Mouse (Mus musculus): Measurements from ENCODE around the gene Crabp2.
"Not testable (repeated sequence)": the region's sequence is repeated elsewhere in the genome, so short reads cannot be mapped to it uniquely, and the experiment has no call there.

Crabp2 gene

GRCm38 (mm10) chr3:87948378-87949265 is at the start of gene Crabp2:
Gene Crabp2 (plus strand): TSS chr3:87948666.
- DNase-seq = peak; percentile 86

- no peak for DNase-seq
Observed at GRCm38 (mm10) chr3:87899266-87899665, 49.2 kb upstream of the Crabp2 start.

GRCm38 (mm10) chr3:87899776-87900175 is 48.7 kb upstream of the Crabp2 start:
- DNase-seq = no peak

GRCm38 (mm10) chr3:87901036-87901624 is 47.3 kb upstream of the Crabp2 start:
- DNase-seq = no peak

- not testable (repeated sequence) for DNase-seq
Observed at GRCm38 (mm10) chr3:87901959-87902358, 46.5 kb upstream of the Crabp2 start.

GRCm38 (mm10) chr3:87903821-87904220 is 44.6 kb upstream of the Crabp2 start:
- DNase-seq = no peak

- DNase-seq = peak; percentile 100
Observed at GRCm38 (mm10) chr3:87905880-87906485, 42.5 kb upstream of the Crabp2 start, which contains the start of gene Hdgf. Gene Hdgf (plus strand): TSS chr3:87906321.

- peak; percentile 55 for DNase-seq
Observed at GRCm38 (mm10) chr3:87906601-87906980, 41.9 kb upstream of the Crabp2 start.

- DNase-seq = peak; percentile 59
Observed at GRCm38 (mm10) chr3:87906981-87907857, 41.2 kb upstream of the Crabp2 start.

- no peak for DNase-seq
Observed at GRCm38 (mm10) chr3:87907906-87908305, 40.6 kb upstream of the Crabp2 start.

GRCm38 (mm10) chr3:87909381-87909780 is 39.1 kb upstream of the Crabp2 start:
- no peak for DNase-seq

GRCm38 (mm10) chr3:87909874-87910273 is 38.6 kb upstream of the Crabp2 start:
- DNase-seq = peak; percentile 28

- DNase-seq = peak; percentile 91
Observed at GRCm38 (mm10) chr3:87910573-87911141, 37.8 kb upstream of the Crabp2 start.

- no peak for DNase-seq
Observed at GRCm38 (mm10) chr3:87913491-87913890, 35.0 kb upstream of the Crabp2 start.

GRCm38 (mm10) chr3:87913891-87914290 is 34.6 kb upstream of the Crabp2 start:
- no peak for DNase-seq

GRCm38 (mm10) chr3:87916990-87917389 is 31.5 kb upstream of the Crabp2 start:
- no peak for DNase-seq

GRCm38 (mm10) chr3:87918551-87918950 is 29.9 kb upstream of the Crabp2 start:
- no peak for DNase-seq

- peak; percentile 94 for DNase-seq
Observed at GRCm38 (mm10) chr3:87919336-87920108, 28.9 kb upstream of the Crabp2 start, which contains the start of gene Mrpl24. Gene Mrpl24 (plus strand): TSS chr3:87919506.

GRCm38 (mm10) chr3:87920270-87920943 is 28.1 kb upstream of the Crabp2 start:
- no peak for DNase-seq

GRCm38 (mm10) chr3:87924996-87925395 is 23.5 kb upstream of the Crabp2 start:
- no peak for DNase-seq

- no peak for DNase-seq
Observed at GRCm38 (mm10) chr3:87927452-87927851, 21.0 kb upstream of the Crabp2 start.

All from embryo, embryonic 11 days (tissue).